Mouse (Mus musculus) embryonic facial prominence, embryonic 13.5 days (tissue): ENCODE measurements at regions not wholly inside any gene's neighbourhood (a gene's known extent, or its start where the extent isn't known, plus 50 kb on each side); places are given as distances from the start of the nearest gene placed in this dataset.
"Not testable (repeated sequence)": the region's sequence is repeated elsewhere in the genome, so short reads cannot be mapped to it uniquely, and the experiment has no call there.

ENCODE experiments used
- ATAC-seq: fragments of 200-750 bp; cut with Nextera tagmentation; 2 replicates; pipeline ENCODE4 v1.8.0; 2017; ENCODE audit warnings: low read depth; ENCODE audit not compliant: insufficient number of reproducible peaks, insufficient read depth, low FRiP score, low TSS enrichment
- H3K27ac ChIP-seq: fragments of 300-500 bp; sonication (generic); 2 replicates; pipeline ENCODE4 v1.5.1; 2015; ENCODE audit warnings: moderate library complexity, mild to moderate bottlenecking, inconsistent platforms
- H3K27me3 ChIP-seq: fragments of 300-500 bp; sonication (generic); 2 replicates; pipeline ENCODE4 v1.6.1; 2015; ENCODE audit warnings: mild to moderate bottlenecking, inconsistent platforms
- H3K36me3 ChIP-seq: fragments of 300-500 bp; sonication (generic); 2 replicates; pipeline ENCODE4 v1.6.1; 2015; ENCODE audit warnings: mild to moderate bottlenecking, inconsistent platforms
- H3K4me1 ChIP-seq: fragments of 300-500 bp; sonication (generic); 2 replicates; pipeline ENCODE4 v1.6.1; 2015; ENCODE audit warnings: inconsistent platforms
- H3K4me2 ChIP-seq: fragments of 300-500 bp; sonication (generic); 2 replicates; pipeline ENCODE4 v1.6.1; 2015; ENCODE audit warnings: moderate library complexity, mild to moderate bottlenecking, inconsistent platforms
- H3K4me3 ChIP-seq: fragments of 300-500 bp; sonication (generic); 2 replicates; pipeline ENCODE4 v1.5.1; 2015; ENCODE audit warnings: mild to moderate bottlenecking, inconsistent platforms
- H3K9ac ChIP-seq: fragments of 300-500 bp; sonication (generic); 2 replicates; pipeline ENCODE4 v1.6.1; 2015; ENCODE audit warnings: mild to moderate bottlenecking, inconsistent platforms
- H3K9me3 ChIP-seq: fragments of 300-500 bp; sonication (generic); 2 replicates; pipeline ENCODE4 v1.6.1; 2016; ENCODE audit warnings: inconsistent platforms
- WGBS: fragments of 180-500 bp; shearing (Covaris S2); methylation state at CpG from one replicate; pipeline ENCODE4 v1.1.7; 2015; ENCODE audit warnings: mixed read lengths; 5-methylcytosine and 5-hydroxymethylcytosine counted together

- Histone ChIP-seq H3K9me3 (no peaks in the 10 kb centered on the region), H3K4me1 (no peaks in the 10 kb centered on the region), H3K36me3 (no peaks in the 10 kb centered on the region), H3K9ac (no peak overlapping the region), H3K4me3 (no peak overlapping the region), H3K4me2 (no peak overlapping the region), H3K27me3 (no peaks in the 10 kb centered on the region), H3K27ac (no peak overlapping the region)
- 42% methylated on average over 5 of the region's 5 CpGs for WGBS
- no peak for ATAC-seq
These were observed 273.1 kb downstream of the Dad1 start for GRCm38 (mm10) chr14:53980771-53981170.

- H3K9ac ChIP-seq, ATAC-seq, H3K4me3 ChIP-seq, H3K36me3 ChIP-seq, H3K27me3 ChIP-seq, H3K9me3 ChIP-seq, H3K4me1 ChIP-seq, H3K4me2 ChIP-seq, H3K27ac ChIP-seq: not testable (repeated sequence)
- WGBS: 76% methylated on average over 10 of the region's 11 CpGs
These were observed 292.5 kb downstream of the Dad1 start for GRCm38 (mm10) chr14:53961426-53961825.

- 81% methylated on average over 7 of the region's 7 CpGs for WGBS
- Histone ChIP-seq H3K9me3 (0 out of 2 replicates have a peak, but pooled peaks cover 1% of the 10 kb centered on the region), H3K4me1 (no peaks in the 10 kb centered on the region), H3K27ac (no peak overlapping the region), H3K9ac (no peak overlapping the region), H3K4me2 (no peak overlapping the region), H3K4me3 (no peak overlapping the region), H3K36me3 (no peaks in the 10 kb centered on the region), H3K27me3 (no peaks in the 10 kb centered on the region)
- ATAC-seq: no peak
These were observed 293.1 kb downstream of the Dad1 start for GRCm38 (mm10) chr14:53960779-53961178.

- not testable (repeated sequence) for H3K36me3 ChIP-seq, H3K4me1 ChIP-seq, H3K9me3 ChIP-seq, ATAC-seq, H3K27me3 ChIP-seq, H3K9ac ChIP-seq, H3K27ac ChIP-seq, H3K4me3 ChIP-seq, H3K4me2 ChIP-seq
- WGBS: 94% methylated on average over 29 of the region's 29 CpGs
These were observed 318.1 kb downstream of the Dad1 start for GRCm38 (mm10) chr14:53935791-53936231.

GRCm38 (mm10) chr14:53935336-53935735, 318.6 kb downstream of the Dad1 start:
- H3K36me3 ChIP-seq, H3K27ac ChIP-seq, H3K4me3 ChIP-seq, H3K4me2 ChIP-seq, ATAC-seq, H3K9me3 ChIP-seq, H3K9ac ChIP-seq, H3K4me1 ChIP-seq, H3K27me3 ChIP-seq: not testable (repeated sequence)
- 91% methylated on average over 11 of the region's 13 CpGs for WGBS

GRCm38 (mm10) chr14:53910871-53911270, 343.0 kb downstream of the Dad1 start:
- H3K27me3 ChIP-seq: no peaks in the 10 kb centered on the region
- no peak overlapping the region for H3K4me3 ChIP-seq
- no peak overlapping the region for H3K9ac ChIP-seq
- no peaks in the 10 kb centered on the region for H3K36me3 ChIP-seq
- WGBS: 70% methylated on average over 1 of the region's 1 CpGs
- no peak overlapping the region for H3K4me2 ChIP-seq
- ATAC-seq: no peak
- H3K9me3 ChIP-seq: no peaks in the 10 kb centered on the region
- no peak overlapping the region for H3K27ac ChIP-seq
- H3K4me1 ChIP-seq: no peaks in the 10 kb centered on the region

GRCm38 (mm10) chr14:53904578-53904977, 349.3 kb downstream of the Dad1 start:
- no peak overlapping the region for H3K9ac ChIP-seq
- no peak overlapping the region for H3K4me2 ChIP-seq
- no peaks in the 10 kb centered on the region for H3K36me3 ChIP-seq
- no peak for ATAC-seq
- H3K27me3 ChIP-seq: no peaks in the 10 kb centered on the region
- H3K9me3 ChIP-seq: no peaks in the 10 kb centered on the region
- WGBS: 69% methylated on average over 3 of the region's 3 CpGs
- no peak overlapping the region for H3K27ac ChIP-seq
- no peaks in the 10 kb centered on the region for H3K4me1 ChIP-seq
- no peak overlapping the region for H3K4me3 ChIP-seq

GRCm38 (mm10) chr14:53901103-53901502, 352.8 kb downstream of the Dad1 start:
- Histone ChIP-seq H3K9ac (no peak overlapping the region), H3K9me3 (no peaks in the 10 kb centered on the region), H3K27me3 (no peaks in the 10 kb centered on the region), H3K4me3 (no peak overlapping the region), H3K36me3 (no peaks in the 10 kb centered on the region), H3K4me1 (no peaks in the 10 kb centered on the region), H3K4me2 (no peak overlapping the region), H3K27ac (no peak overlapping the region)
- 68% methylated on average over 1 of the region's 1 CpGs for WGBS
- no peak for ATAC-seq

- Histone ChIP-seq H3K36me3 (no peaks in the 10 kb centered on the region), H3K4me1 (no peaks in the 10 kb centered on the region), H3K27ac (no peak overlapping the region), H3K9ac (no peak overlapping the region), H3K9me3 (no peaks in the 10 kb centered on the region), H3K4me3 (no peak overlapping the region), H3K27me3 (peaks cover 3% of the 10 kb centered on the region; the same call in 1 of the 2 replicates), H3K4me2 (no peak overlapping the region)
- 5% methylated on average over 3 of the region's 3 CpGs for WGBS
- 0 out of 2 replicates have a peak, but pooled peaks have one; percentile 56 for ATAC-seq
These were observed 372.6 kb downstream of the Dad1 start for GRCm38 (mm10) chr14:53881304-53881703.

GRCm38 (mm10) chr14:53876581-53876980, 377.3 kb downstream of the Dad1 start:
- no peak for ATAC-seq
- Histone ChIP-seq H3K4me2 (no peak overlapping the region), H3K9ac (no peak overlapping the region), H3K9me3 (no peaks in the 10 kb centered on the region), H3K27me3 (peaks cover 6% of the 10 kb centered on the region; the same call in 1 of the 2 replicates), H3K36me3 (no peaks in the 10 kb centered on the region), H3K27ac (no peak overlapping the region), H3K4me3 (no peak overlapping the region), H3K4me1 (no peaks in the 10 kb centered on the region)
- WGBS: 64% methylated on average over 7 of the region's 7 CpGs

GRCm38 (mm10) chr14:53875736-53876135, 378.2 kb downstream of the Dad1 start:
- H3K27ac ChIP-seq: no peak overlapping the region
- no peak overlapping the region for H3K4me3 ChIP-seq
- no peak for ATAC-seq
- H3K4me1 ChIP-seq: no peaks in the 10 kb centered on the region
- no peak overlapping the region for H3K9ac ChIP-seq
- H3K4me2 ChIP-seq: no peak overlapping the region
- 64% methylated on average over 6 of the region's 6 CpGs for WGBS
- peaks cover 6% of the 10 kb centered on the region; the same call in 1 of the 2 replicates for H3K27me3 ChIP-seq
- no peaks in the 10 kb centered on the region for H3K36me3 ChIP-seq
- H3K9me3 ChIP-seq: no peaks in the 10 kb centered on the region

- Histone ChIP-seq H3K27me3 (no peaks in the 10 kb centered on the region), H3K9ac (no peak overlapping the region), H3K9me3 (no peaks in the 10 kb centered on the region), H3K36me3 (no peaks in the 10 kb centered on the region), H3K4me2 (no peak overlapping the region), H3K27ac (no peak overlapping the region), H3K4me1 (no peaks in the 10 kb centered on the region), H3K4me3 (no peak overlapping the region)
- ATAC-seq: no peak
- WGBS: 77% methylated on average over 7 of the region's 7 CpGs
These were observed 406.9 kb downstream of the Dad1 start for GRCm38 (mm10) chr14:53847049-53847448.

- Histone ChIP-seq H3K4me2 (no peak overlapping the region), H3K27ac (no peak overlapping the region), H3K9ac (no peak overlapping the region), H3K4me1 (no peaks in the 10 kb centered on the region), H3K27me3 (no peaks in the 10 kb centered on the region), H3K9me3 (no peaks in the 10 kb centered on the region), H3K4me3 (no peak overlapping the region), H3K36me3 (no peaks in the 10 kb centered on the region)
- no peak for ATAC-seq
- WGBS: 89% methylated on average over 9 of the region's 9 CpGs
These were observed 408.3 kb downstream of the Dad1 start for GRCm38 (mm10) chr14:53845646-53846045.
